24 mouse cellular contexts compared by ENCODE assay signal in the genomic region with DNA sequence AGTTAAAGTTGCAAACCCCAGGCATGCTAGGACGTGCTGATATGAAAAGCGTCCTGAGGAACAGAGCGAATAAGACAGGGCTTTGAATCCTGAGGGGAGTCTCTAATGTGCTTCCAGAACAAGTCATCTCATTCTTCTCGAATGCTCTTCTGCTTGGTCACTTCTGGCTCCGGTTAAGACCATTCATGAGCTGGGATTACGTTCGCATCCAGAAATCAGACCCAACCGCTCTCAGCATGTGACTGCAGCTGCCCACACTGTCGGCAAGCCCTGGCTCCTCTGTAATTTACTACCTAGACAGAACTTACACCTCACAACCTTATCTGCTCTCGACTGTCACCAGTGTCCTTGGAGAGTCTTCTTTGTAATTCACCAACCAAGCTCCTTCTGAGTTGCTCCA. TPM values are rescaled to one million over a fixed set of nuclear protein-coding genes. Genes with fewer than 3 reads are reported as not detected.
DNase-seq lines count a peak whose midpoint lies in the region; TF ChIP-seq lines count a peak whose summit lies in the region.
"Had no signal": no experiment of that assay in that cellular context is flagged by ENCODE, and none has a peak within 500 bp of the region (broad histone marks: within the 10 kb centered on the region; RNA-seq: fewer than 3 reads in every experiment).

No protein-coding gene starts in this region.

- peak overlapping the region; percentile 48 for H3K27ac ChIP-seq in gastrocnemius, adult 2 months
- H3K27ac ChIP-seq in testis, adult 2 months (ENCODE audit: control insufficient read depth, insufficient read depth, low read depth, low read length): no peak overlapping the region
- H3K27ac ChIP-seq: embryonic facial prominence, embryonic 12.5 days; embryonic facial prominence, embryonic 15.5 days; forebrain, embryonic 15.5 days; hindbrain, embryonic 10.5 days; hindbrain, embryonic 13.5 days; intestine, embryonic 15.5 days had no signal

- H3K4me3 ChIP-seq in gastrocnemius, adult 2 months: no peak overlapping the region
- H3K4me3 ChIP-seq in testis, adult 2 months (ENCODE audit: control insufficient read depth, low read depth, low read length): peak overlapping the region; percentile 0; the same call in 1 of the 2 replicates
- H3K4me3 ChIP-seq: embryonic facial prominence, embryonic 12.5 days; embryonic facial prominence, embryonic 15.5 days; forebrain, embryonic 15.5 days; hindbrain, embryonic 10.5 days; hindbrain, embryonic 13.5 days; intestine, embryonic 15.5 days had no signal

- TF ChIP-seq CTCF in gastrocnemius, adult 2 months (IDR thresholded peaks at IDR 0.05): no peak
- TF ChIP-seq CTCF in testis, adult 2 months (IDR thresholded peaks at IDR 0.05; ENCODE audit: control insufficient read depth, insufficient read depth, insufficient replicate concordance, low read depth, low read length): no peak

- H3K36me3 ChIP-seq in testis, adult 2 months (ENCODE audit: control insufficient read depth, insufficient read depth, low read length): no peaks in the 10 kb centered on the region
- H3K36me3 ChIP-seq: embryonic facial prominence, embryonic 12.5 days; embryonic facial prominence, embryonic 15.5 days; forebrain, embryonic 15.5 days; G1E; hindbrain, embryonic 10.5 days; hindbrain, embryonic 13.5 days; intestine, embryonic 15.5 days had no signal

- peaks cover 2% of the 10 kb centered on the region; the same call in 1 of the 2 replicates for H3K4me1 ChIP-seq in testis, adult 2 months (ENCODE audit: control insufficient read depth, insufficient read depth, low read length)
- H3K4me1 ChIP-seq: embryonic facial prominence, embryonic 12.5 days; embryonic facial prominence, embryonic 15.5 days; forebrain, embryonic 15.5 days; hindbrain, embryonic 10.5 days; hindbrain, embryonic 13.5 days; intestine, embryonic 15.5 days had no signal

- intact Hi-C loops in gastrocnemius, adult 2 months (cut with DNase I): no loop called here
- intact Hi-C loops in gastrocnemius, postnatal 36 days (cut with DNase I): no loop called here

- peak; percentile 61 for DNase-seq in gastrocnemius, adult 2 months
- no peak for DNase-seq in gastrocnemius, postnatal 36 days
- DNase-seq in testis, postnatal 14 days (ENCODE audit: low spot score): no peak
- peak; percentile 48 for DNase-seq in skeletal muscle tissue, adult 2 months (ENCODE audit: low read depth, low spot score)
- no peak for DNase-seq in cerebellum, adult 18-20 months
- DNase-seq: adrenal gland, adult 2 months; adrenal gland, postnatal 14 days; B cell, adult 2 months; cerebellum, adult 2 months; cerebellum, adult 9-11 months; cerebellum, postnatal 25 days; kidney, adult 11 months; kidney, adult 8-10 months had no signal

- TF ChIP-seq POLR2A in testis, adult 2 months (IDR thresholded peaks at IDR 0.05; ENCODE audit: control insufficient read depth, low read depth, low read length): no peak

- no peaks in the 10 kb centered on the region for H3K27me3 ChIP-seq in testis, adult 2 months (ENCODE audit: control insufficient read depth, insufficient read depth, low read length)
- H3K27me3 ChIP-seq: embryonic facial prominence, embryonic 12.5 days; embryonic facial prominence, embryonic 15.5 days; forebrain, embryonic 15.5 days; hindbrain, embryonic 13.5 days; intestine, embryonic 15.5 days had no signal

RNA-seq across cellular contexts. Expression of gene Zbtb44, which starts 29.8 kb away (rescaled TPM):
- total RNA-seq in gastrocnemius, adult 2 months (2021): 10 to 100 TPM; 64.8 to 71.7 TPM
- total RNA-seq in gastrocnemius, postnatal 36 days (2021): 10 to 100 TPM; 55.5 to 61.7 TPM
- 35.8 and 40.7 TPM in 2 replicates for polyA plus RNA-seq in testis, adult 2 months (2012; rRNA removed)

RNA-seq across cellular contexts. Expression of gene Adamts8, which starts 58.3 kb away (rescaled TPM):
- total RNA-seq in gastrocnemius, adult 2 months (2021): 10 to 100 TPM in 1 of 2 experiments, 1 to 10 TPM in 1; 1.5 to 14.6 TPM
- total RNA-seq in gastrocnemius, postnatal 36 days (2021): 1 to 10 TPM; 2.3 to 6.7 TPM
- 0.28 and 0.29 TPM in 2 replicates for polyA plus RNA-seq in testis, adult 2 months (2012; rRNA removed)
- total RNA-seq: CH12.LX; common myeloid progenitor, adult 5-6 weeks; G1E; granulocyte monocyte progenitor cell, adult 5-6 weeks had no signal
- polyA plus RNA-seq: G1E had no signal

Comparison
In these comparisons a context has a peak if more than half of its experiments do, and no peak if none do; other contexts are left out.
1. DNase-seq: peak in gastrocnemius, adult 2 months (single experiment) and skeletal muscle tissue, adult 2 months (single experiment); none in gastrocnemius, postnatal 36 days (0 of 2), testis, postnatal 14 days (single experiment) and cerebellum, adult 18-20 months (0 of 2).